Mouse (Mus musculus): Measurements from ENCODE around the gene Rcor3. TPM values are rescaled to one million over a fixed set of nuclear protein-coding genes. Genes with fewer than 3 reads are reported as not detected.

Rcor3 gene
- polyA plus RNA-seq, 1 experiment from 2014 or later: 20.1 TPM

- H3K27ac ChIP-seq (ENCODE audit: low read depth, low read length): no peak overlapping the region
- WGBS: 90% methylated on average over 2 of the region's 2 CpGs
- no peaks in the 10 kb centered on the region for H3K4me1 ChIP-seq (ENCODE audit: control insufficient read depth, insufficient read depth, low read length)
- ATAC-seq: no peak
- H3K9me3 ChIP-seq (replicated peaks; ENCODE audit: control insufficient read depth, low read length): no peaks in the 10 kb centered on the region
- H3K27me3 ChIP-seq (replicated peaks; ENCODE audit: control insufficient read depth, insufficient read depth, low read length): no peaks in the 10 kb centered on the region
- no peak for DNase-seq (ENCODE audit: low spot score)
- H3K9ac ChIP-seq (ENCODE audit: low read length): no peak overlapping the region
- no peaks in the 10 kb centered on the region for H3K36me3 ChIP-seq (ENCODE audit: control insufficient read depth, insufficient read depth, low read length)
- H3K4me2 ChIP-seq (ENCODE audit: low read length): no peak overlapping the region
- H3K4me3 ChIP-seq (ENCODE audit: low read depth, low read length): no peak overlapping the region
Measured at GRCm38 (mm10) chr1:192081129-192081528, 56.7 kb downstream of the Rcor3 start.

- no peak for ATAC-seq
- Histone ChIP-seq H3K4me2 (ENCODE audit: low read length) (no peak overlapping the region), H3K36me3 (ENCODE audit: control insufficient read depth, insufficient read depth, low read length) (no peaks in the 10 kb centered on the region), H3K4me3 (ENCODE audit: low read depth, low read length) (no peak overlapping the region), H3K9ac (ENCODE audit: low read length) (no peak overlapping the region), H3K4me1 (ENCODE audit: control insufficient read depth, insufficient read depth, low read length) (0 out of 2 replicates have a peak, but pooled peaks cover 5% of the 10 kb centered on the region), H3K27ac (ENCODE audit: low read depth, low read length) (no peak overlapping the region), H3K9me3 (replicated peaks; ENCODE audit: control insufficient read depth, low read length) (no peaks in the 10 kb centered on the region), H3K27me3 (replicated peaks; ENCODE audit: control insufficient read depth, insufficient read depth, low read length) (no peaks in the 10 kb centered on the region)
- WGBS: 92% methylated on average over 1 of the region's 1 CpGs
- DNase-seq (ENCODE audit: low spot score): no peak
Measured at GRCm38 (mm10) chr1:192079121-192079520, 58.7 kb downstream of the Rcor3 start.

GRCm38 (mm10) chr1:192078406-192078805, 59.5 kb downstream of the Rcor3 start:
- Histone ChIP-seq H3K4me2 (ENCODE audit: low read length) (no peak overlapping the region), H3K4me3 (ENCODE audit: low read depth, low read length) (no peak overlapping the region), H3K4me1 (ENCODE audit: control insufficient read depth, insufficient read depth, low read length) (0 out of 2 replicates have a peak, but pooled peaks cover 5% of the 10 kb centered on the region), H3K27me3 (replicated peaks; ENCODE audit: control insufficient read depth, insufficient read depth, low read length) (no peaks in the 10 kb centered on the region), H3K36me3 (ENCODE audit: control insufficient read depth, insufficient read depth, low read length) (no peaks in the 10 kb centered on the region), H3K9me3 (replicated peaks; ENCODE audit: control insufficient read depth, low read length) (no peaks in the 10 kb centered on the region), H3K9ac (ENCODE audit: low read length) (no peak overlapping the region), H3K27ac (ENCODE audit: low read depth, low read length) (no peak overlapping the region)
- DNase-seq (ENCODE audit: low spot score) (no peak), ATAC-seq (no peak)
- WGBS: 64% methylated on average over 3 of the region's 3 CpGs

- 0 out of 2 replicates have a peak, but pooled peaks cover 5% of the 10 kb centered on the region for H3K4me1 ChIP-seq (ENCODE audit: control insufficient read depth, insufficient read depth, low read length)
Measured at GRCm38 (mm10) chr1:192076796-192077535, 60.9 kb downstream of the Rcor3 start.

GRCm38 (mm10) chr1:192076101-192076500, 61.8 kb downstream of the Rcor3 start:
- H3K4me2 ChIP-seq (ENCODE audit: low read length): no peak overlapping the region
- WGBS: 86% methylated on average over 4 of the region's 4 CpGs
- H3K9ac ChIP-seq (ENCODE audit: low read length): no peak overlapping the region
- no peaks in the 10 kb centered on the region for H3K9me3 ChIP-seq (replicated peaks; ENCODE audit: control insufficient read depth, low read length)
- no peak overlapping the region for H3K4me3 ChIP-seq (ENCODE audit: low read depth, low read length)
- no peak for ATAC-seq
- no peak overlapping the region for H3K27ac ChIP-seq (ENCODE audit: low read depth, low read length)
- DNase-seq (ENCODE audit: low spot score): no peak
- 0 out of 2 replicates have a peak, but pooled peaks cover 5% of the 10 kb centered on the region for H3K4me1 ChIP-seq (ENCODE audit: control insufficient read depth, insufficient read depth, low read length)
- H3K36me3 ChIP-seq (ENCODE audit: control insufficient read depth, insufficient read depth, low read length): no peaks in the 10 kb centered on the region
- no peaks in the 10 kb centered on the region for H3K27me3 ChIP-seq (replicated peaks; ENCODE audit: control insufficient read depth, insufficient read depth, low read length)

More at GRCm38 (mm10) chr1:192076796-192077535, 60.9 kb downstream of the Rcor3 start:
- H3K9ac ChIP-seq (ENCODE audit: low read length): no peak overlapping the region
- H3K27me3 ChIP-seq (replicated peaks; ENCODE audit: control insufficient read depth, insufficient read depth, low read length): no peaks in the 10 kb centered on the region
- no peak for DNase-seq (ENCODE audit: low spot score)
- no peaks in the 10 kb centered on the region for H3K9me3 ChIP-seq (replicated peaks; ENCODE audit: control insufficient read depth, low read length)
- no peak overlapping the region for H3K27ac ChIP-seq (ENCODE audit: low read depth, low read length)
- no peak overlapping the region for H3K4me3 ChIP-seq (ENCODE audit: low read depth, low read length)
- no peak for ATAC-seq
- no peaks in the 10 kb centered on the region for H3K36me3 ChIP-seq (ENCODE audit: control insufficient read depth, insufficient read depth, low read length)
- H3K4me2 ChIP-seq (ENCODE audit: low read length): no peak overlapping the region

GRCm38 (mm10) chr1:192074824-192075223, 63.0 kb downstream of the Rcor3 start:
- peak; percentile 32; the same call in 1 of the 2 replicates for ATAC-seq
- DNase-seq (ENCODE audit: low spot score): peak; percentile 55
- Histone ChIP-seq H3K4me2 (ENCODE audit: low read length) (no peak overlapping the region), H3K27ac (ENCODE audit: low read depth, low read length) (0 out of 2 replicates have a peak overlapping the region, but pooled peaks have one; percentile 21), H3K4me3 (ENCODE audit: low read depth, low read length) (no peak overlapping the region), H3K36me3 (ENCODE audit: control insufficient read depth, insufficient read depth, low read length) (no peaks in the 10 kb centered on the region), H3K4me1 (ENCODE audit: control insufficient read depth, insufficient read depth, low read length) (0 out of 2 replicates have a peak, but pooled peaks cover 5% of the 10 kb centered on the region), H3K9ac (ENCODE audit: low read length) (no peak overlapping the region), H3K9me3 (replicated peaks; ENCODE audit: control insufficient read depth, low read length) (no peaks in the 10 kb centered on the region), H3K27me3 (replicated peaks; ENCODE audit: control insufficient read depth, insufficient read depth, low read length) (no peaks in the 10 kb centered on the region)
- WGBS: 27% methylated on average over 1 of the region's 1 CpGs

GRCm38 (mm10) chr1:192072426-192072825, 65.4 kb downstream of the Rcor3 start:
- WGBS: 84% methylated on average over 1 of the region's 1 CpGs
- Histone ChIP-seq H3K4me3 (ENCODE audit: low read depth, low read length) (no peak overlapping the region), H3K27ac (ENCODE audit: low read depth, low read length) (no peak overlapping the region), H3K9me3 (replicated peaks; ENCODE audit: control insufficient read depth, low read length) (no peaks in the 10 kb centered on the region), H3K4me1 (ENCODE audit: control insufficient read depth, insufficient read depth, low read length) (0 out of 2 replicates have a peak, but pooled peaks cover 5% of the 10 kb centered on the region), H3K27me3 (replicated peaks; ENCODE audit: control insufficient read depth, insufficient read depth, low read length) (no peaks in the 10 kb centered on the region), H3K4me2 (ENCODE audit: low read length) (no peak overlapping the region), H3K9ac (ENCODE audit: low read length) (no peak overlapping the region), H3K36me3 (ENCODE audit: control insufficient read depth, insufficient read depth, low read length) (no peaks in the 10 kb centered on the region)
- ATAC-seq: no peak
- no peak for DNase-seq (ENCODE audit: low spot score)

- DNase-seq (ENCODE audit: low spot score): no peak
- no peak overlapping the region for H3K9ac ChIP-seq (ENCODE audit: low read length)
- ATAC-seq: no peak
- H3K4me3 ChIP-seq (ENCODE audit: low read depth, low read length): no peak overlapping the region
- 71% methylated on average over 3 of the region's 3 CpGs for WGBS
- 0 out of 2 replicates have a peak, but pooled peaks cover 5% of the 10 kb centered on the region for H3K4me1 ChIP-seq (ENCODE audit: control insufficient read depth, insufficient read depth, low read length)
- no peaks in the 10 kb centered on the region for H3K27me3 ChIP-seq (replicated peaks; ENCODE audit: control insufficient read depth, insufficient read depth, low read length)
- no peak overlapping the region for H3K4me2 ChIP-seq (ENCODE audit: low read length)
- H3K36me3 ChIP-seq (ENCODE audit: control insufficient read depth, insufficient read depth, low read length): no peaks in the 10 kb centered on the region
- no peaks in the 10 kb centered on the region for H3K9me3 ChIP-seq (replicated peaks; ENCODE audit: control insufficient read depth, low read length)
- no peak overlapping the region for H3K27ac ChIP-seq (ENCODE audit: low read depth, low read length)
Measured at GRCm38 (mm10) chr1:192070618-192071051, 67.2 kb downstream of the Rcor3 start.

GRCm38 (mm10) chr1:192069971-192070591, 67.8 kb downstream of the Rcor3 start:
- H3K9ac ChIP-seq (ENCODE audit: low read length): no peak overlapping the region
- no peak overlapping the region for H3K4me3 ChIP-seq (ENCODE audit: low read depth, low read length)
- no peak overlapping the region for H3K4me2 ChIP-seq (ENCODE audit: low read length)
- 0 out of 2 replicates have a peak, but pooled peaks cover 5% of the 10 kb centered on the region for H3K4me1 ChIP-seq (ENCODE audit: control insufficient read depth, insufficient read depth, low read length)
- ATAC-seq (no peak), DNase-seq (ENCODE audit: low spot score) (no peak)
- no peak overlapping the region for H3K27ac ChIP-seq (ENCODE audit: low read depth, low read length)
- WGBS: 76% methylated on average over 13 of the region's 13 CpGs
- H3K36me3 ChIP-seq (ENCODE audit: control insufficient read depth, insufficient read depth, low read length): no peaks in the 10 kb centered on the region
- H3K9me3 ChIP-seq (replicated peaks; ENCODE audit: control insufficient read depth, low read length): no peaks in the 10 kb centered on the region
- no peaks in the 10 kb centered on the region for H3K27me3 ChIP-seq (replicated peaks; ENCODE audit: control insufficient read depth, insufficient read depth, low read length)
